Mouse (Mus musculus) small intestine, adult 2 months (tissue): ENCODE results near the gene Cdk1. TPM values are rescaled to one million over a fixed set of nuclear protein-coding genes. Genes with fewer than 3 reads are reported as not detected.

Experiments
- H3K27ac ChIP-seq: fragments of 200-500 bp; 2 replicates; pipeline ENCODE4 v1.5.1; 2012; ENCODE audit warnings: low read depth, low read length, control low read depth, inconsistent platforms; ENCODE audit not compliant: insufficient read depth
- H3K27me3 ChIP-seq: fragments of 200-500 bp; 2 replicates; pipeline ENCODE4 v1.6.1; 2012; ENCODE audit warnings: mild to moderate bottlenecking, moderate library complexity, low read length, inconsistent platforms; ENCODE audit not compliant: control insufficient read depth, insufficient read depth
- H3K36me3 ChIP-seq: fragments of 200-500 bp; 2 replicates; pipeline ENCODE4 v1.6.1; 2012; ENCODE audit warnings: mild to moderate bottlenecking, low read length, control low read depth, inconsistent platforms; ENCODE audit not compliant: control insufficient read depth, insufficient read depth
- H3K4me1 ChIP-seq: fragments of 200-500 bp; 2 replicates; pipeline ENCODE4 v1.6.1; 2012; ENCODE audit warnings: low read length, inconsistent platforms, mixed read lengths; ENCODE audit not compliant: control insufficient read depth, insufficient read depth, insufficient read length
- H3K4me3 ChIP-seq: fragments of 200-500 bp; 2 replicates; pipeline ENCODE4 v1.5.1; 2012; ENCODE audit warnings: low read depth, mild to moderate bottlenecking, control low read depth, inconsistent platforms, low read length, moderate library complexity
- CTCF ChIP-seq: fragments of 200-500 bp; IDR thresholded peaks from 2 replicates; pipeline ENCODE4 v1.5.1; 2012; ENCODE audit warnings: low read depth, mild to moderate bottlenecking, control low read depth, inconsistent platforms, low read length, moderate library complexity, mixed read lengths; ENCODE audit not compliant: insufficient replicate concordance, insufficient read length; ENCODE audit errors: extremely low read depth
- POLR2A ChIP-seq: fragments of 200-500 bp; IDR thresholded peaks from 2 replicates; pipeline ENCODE4 v1.6.1; 2012; ENCODE audit warnings: low read depth, mild to moderate bottlenecking, control low read depth, inconsistent platforms, low read length, moderate library complexity
- WGBS: fragments of 180-500 bp; shearing (Covaris S2); methylation state at CpG from one replicate; pipeline ENCODE4 v1.1.7; 2018; 5-methylcytosine and 5-hydroxymethylcytosine counted together
- polyA plus RNA-seq: library from polyadenylated mRNA; depleted of rRNA; stranded (reverse); fragments of >200 nt; gene quantifications from 2 replicates; pipeline ENCODE4 v1.2.3, GENCODE M21; 2012

The Cdk1 gene
- polyA plus RNA-seq, 1 experiment, result 25.3 TPM

DNA sequence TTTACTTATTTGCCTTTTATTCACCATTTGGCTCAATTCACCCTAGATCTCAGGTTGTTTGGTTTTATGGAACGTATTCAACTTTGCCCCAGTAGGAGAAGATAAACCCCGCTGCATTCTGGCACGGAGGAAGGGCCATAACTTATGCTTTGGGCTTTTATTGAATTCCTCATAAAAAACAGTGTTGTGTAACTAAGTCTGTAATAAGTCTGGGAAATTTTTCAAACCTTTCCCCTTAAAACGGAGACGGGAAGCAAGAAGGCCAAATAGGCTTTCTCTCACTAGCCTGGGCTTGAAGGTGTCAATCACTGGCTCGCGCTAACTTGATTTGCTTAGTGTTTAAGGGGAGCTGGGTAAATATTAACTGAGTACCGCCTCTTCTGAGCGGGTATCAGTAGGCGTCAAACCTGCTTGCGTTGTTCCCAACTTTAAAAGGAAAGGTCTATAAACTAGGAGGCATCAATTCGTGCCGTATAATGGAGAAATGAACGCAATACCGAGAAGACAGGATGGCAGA lies 31.2 kb downstream of the Cdk1 start:
- H3K4me3 ChIP-seq, result peak overlapping the region; percentile 41
- no peaks in the 10 kb centered on the region for H3K36me3 ChIP-seq
- WGBS, result 21% methylated on average over 15 of the region's 15 CpGs
- no peaks in the 10 kb centered on the region for H3K4me1 ChIP-seq
- H3K27ac ChIP-seq, result no peak overlapping the region
- no peak for TF ChIP-seq POLR2A
- TF ChIP-seq CTCF, result no peak
- H3K27me3 ChIP-seq, result no peaks in the 10 kb centered on the region

GRCm38 (mm10) chr10:69320667-69321518 lies 31.8 kb downstream of the Cdk1 start:
- Histone ChIP-seq H3K36me3 (no peaks in the 10 kb centered on the region), H3K27ac (no peak overlapping the region), H3K27me3 (no peaks in the 10 kb centered on the region), H3K4me3 (peak overlapping the region; percentile 41), H3K4me1 (no peaks in the 10 kb centered on the region)
- WGBS, result 33% methylated on average over 21 of the region's 21 CpGs
- TF ChIP-seq POLR2A, result no peak
- peak; percentile 99 for TF ChIP-seq CTCF

DNA sequence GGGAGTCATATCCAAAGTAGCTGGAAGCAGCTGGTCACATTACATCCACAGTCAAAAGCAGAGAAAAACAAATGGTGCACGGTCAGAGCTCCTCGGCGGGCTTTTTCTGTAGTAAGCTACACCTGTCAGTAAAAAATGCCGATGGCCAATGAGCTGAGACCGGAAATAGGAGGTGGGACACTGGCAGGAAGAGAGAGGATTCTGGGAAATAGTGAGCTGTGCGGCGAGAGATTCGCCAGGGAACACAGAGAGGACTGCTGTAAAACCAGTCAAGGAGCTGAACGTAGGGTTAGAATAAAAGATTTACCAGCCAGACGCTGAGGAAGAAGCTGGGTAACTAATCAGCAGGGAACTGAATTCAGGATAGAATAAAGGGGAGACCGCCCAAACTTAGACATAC lies 34.2 kb downstream of the Cdk1 start:
- Histone ChIP-seq H3K27me3 (no peaks in the 10 kb centered on the region), H3K27ac (no peak overlapping the region), H3K36me3 (no peaks in the 10 kb centered on the region), H3K4me3 (no peak overlapping the region), H3K4me1 (no peaks in the 10 kb centered on the region)
- 97% methylated on average over 11 of the region's 11 CpGs for WGBS
- no peak for TF ChIP-seq CTCF
- TF ChIP-seq POLR2A, result no peak

- Histone ChIP-seq H3K4me1 (no peaks in the 10 kb centered on the region), H3K36me3 (no peaks in the 10 kb centered on the region), H3K27ac (no peak overlapping the region), H3K27me3 (no peaks in the 10 kb centered on the region), H3K4me3 (no peak overlapping the region)
- 78% methylated on average over 8 of the region's 8 CpGs for WGBS
- TF ChIP-seq POLR2A (no peak), CTCF (no peak)
These were observed 38.8 kb downstream of the Cdk1 start for GRCm38 (mm10) chr10:69313944-69314343.

- Histone ChIP-seq H3K4me3 (no peak overlapping the region), H3K36me3 (no peaks in the 10 kb centered on the region), H3K27me3 (no peaks in the 10 kb centered on the region), H3K27ac (no peak overlapping the region), H3K4me1 (no peaks in the 10 kb centered on the region)
- WGBS, result 69% methylated on average over 16 of the region's 16 CpGs
- TF ChIP-seq POLR2A (no peak), CTCF (no peak)
These were observed 40.9 kb downstream of the Cdk1 start for GRCm38 (mm10) chr10:69311867-69312266.

GRCm38 (mm10) chr10:69309109-69309508 lies 43.6 kb downstream of the Cdk1 start:
- Histone ChIP-seq H3K4me3 (no peak overlapping the region), H3K27ac (no peak overlapping the region), H3K4me1 (peaks cover 7% of the 10 kb centered on the region; the same call in 1 of the 2 replicates), H3K27me3 (no peaks in the 10 kb centered on the region), H3K36me3 (no peaks in the 10 kb centered on the region)
- WGBS, result 51% methylated on average over 5 of the region's 5 CpGs
- TF ChIP-seq CTCF (no peak), POLR2A (no peak)

DNA sequence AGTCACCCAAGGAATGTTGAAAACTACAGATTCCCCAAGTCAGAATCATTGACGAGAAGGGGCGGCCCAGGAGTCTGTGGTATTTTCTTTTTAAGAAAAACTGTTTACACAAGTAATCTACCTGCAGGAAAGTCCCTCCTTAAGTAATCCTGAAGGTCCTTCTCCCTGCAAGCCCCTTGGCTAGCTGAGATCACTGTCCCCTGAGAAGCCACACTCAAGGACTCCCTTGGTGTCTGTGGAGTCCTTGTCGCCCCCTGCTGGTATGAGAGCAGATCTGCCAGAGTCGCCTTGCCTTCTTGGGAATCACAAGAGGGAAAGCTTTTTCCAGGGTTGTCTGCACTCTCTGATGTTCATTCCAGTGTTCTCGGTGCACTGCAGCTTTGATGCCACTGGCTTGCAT lies 45.7 kb downstream of the Cdk1 start:
- Histone ChIP-seq H3K27ac (no peak overlapping the region), H3K36me3 (no peaks in the 10 kb centered on the region), H3K4me3 (no peak overlapping the region), H3K27me3 (no peaks in the 10 kb centered on the region), H3K4me1 (peaks cover 7% of the 10 kb centered on the region; the same call in 1 of the 2 replicates)
- TF ChIP-seq POLR2A (no peak), CTCF (peak; percentile 92; the same call in 1 of the 2 replicates)
- 36% methylated on average over 5 of the region's 5 CpGs for WGBS

DNA sequence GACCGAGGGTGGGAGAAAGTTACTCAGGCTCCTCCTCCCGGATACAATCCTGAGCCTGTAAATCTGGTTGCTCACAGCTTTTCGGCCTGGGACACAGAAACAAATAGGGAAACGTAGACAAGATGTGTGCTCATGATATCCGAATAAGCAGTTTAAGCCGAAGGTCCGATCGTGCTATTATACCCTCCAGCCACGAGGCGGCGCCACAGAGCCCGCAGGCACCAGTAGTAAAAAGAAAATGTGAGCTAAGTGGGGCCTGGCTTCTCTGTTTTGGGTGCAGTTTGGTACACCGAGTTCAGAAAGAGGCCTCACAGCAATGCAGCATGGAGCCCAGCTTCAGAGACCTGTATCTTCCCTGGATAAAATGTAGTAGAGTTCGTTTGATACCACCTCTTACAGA lies 46.5 kb downstream of the Cdk1 start:
- Histone ChIP-seq H3K27me3 (no peaks in the 10 kb centered on the region), H3K27ac (no peak overlapping the region), H3K4me3 (no peak overlapping the region), H3K4me1 (peaks cover 7% of the 10 kb centered on the region; the same call in 1 of the 2 replicates), H3K36me3 (no peaks in the 10 kb centered on the region)
- no peak for TF ChIP-seq POLR2A
- peak; percentile 83; the same call in 1 of the 2 replicates for TF ChIP-seq CTCF
- WGBS, result 21% methylated on average over 14 of the region's 14 CpGs
